Mouse (Mus musculus): Measurements from ENCODE around the gene Gm20388.

Gene Gm20388

DNA sequence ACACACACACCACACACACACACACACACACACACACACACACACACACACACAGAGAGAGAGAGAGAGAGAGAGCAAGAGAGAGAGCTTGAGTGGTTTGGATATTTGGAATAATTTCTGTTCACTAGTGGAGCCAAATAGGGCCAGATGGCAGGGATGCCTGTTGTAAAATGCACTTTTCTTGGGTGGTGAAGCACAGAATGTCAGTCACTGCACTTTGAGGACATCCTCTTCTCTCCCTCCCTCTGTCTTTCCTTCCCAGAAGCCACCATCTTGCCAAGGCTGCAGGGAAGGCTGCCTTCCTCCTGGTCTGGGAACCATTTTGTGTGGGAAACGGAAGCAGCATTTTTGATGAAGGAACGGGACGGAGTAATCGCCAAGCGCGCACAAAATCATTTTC lies 1151.9 kb downstream of the Gm20388 start:
- DNase-seq (ENCODE audit: low read depth, low spot score): no peak

GRCm38 (mm10) chr8:121063649-121064048 lies 1153.0 kb downstream of the Gm20388 start:
- no peak for DNase-seq (ENCODE audit: low read depth, low spot score)

DNA sequence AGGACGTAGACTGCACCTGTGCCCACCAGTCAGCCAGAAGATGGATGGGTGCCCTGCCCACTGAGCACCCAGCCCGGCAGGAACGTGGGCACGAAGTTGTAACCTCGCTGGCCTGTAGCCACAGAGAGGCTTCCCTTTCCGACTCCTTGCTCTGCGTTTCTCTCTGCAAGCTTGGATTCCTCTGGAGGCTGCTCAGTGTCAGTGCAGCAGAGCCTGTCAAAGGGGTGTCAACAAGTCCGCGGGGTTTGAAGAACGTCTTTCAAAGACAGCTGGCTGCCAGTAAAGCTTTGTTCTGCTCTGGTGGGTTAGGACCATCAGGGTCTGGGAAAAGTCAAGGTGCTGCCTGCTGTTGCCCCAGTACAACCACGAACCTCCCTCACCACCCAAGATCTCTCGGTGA lies 1160.8 kb downstream of the Gm20388 start:
- no peak for DNase-seq (ENCODE audit: low read depth, low spot score)

DNA sequence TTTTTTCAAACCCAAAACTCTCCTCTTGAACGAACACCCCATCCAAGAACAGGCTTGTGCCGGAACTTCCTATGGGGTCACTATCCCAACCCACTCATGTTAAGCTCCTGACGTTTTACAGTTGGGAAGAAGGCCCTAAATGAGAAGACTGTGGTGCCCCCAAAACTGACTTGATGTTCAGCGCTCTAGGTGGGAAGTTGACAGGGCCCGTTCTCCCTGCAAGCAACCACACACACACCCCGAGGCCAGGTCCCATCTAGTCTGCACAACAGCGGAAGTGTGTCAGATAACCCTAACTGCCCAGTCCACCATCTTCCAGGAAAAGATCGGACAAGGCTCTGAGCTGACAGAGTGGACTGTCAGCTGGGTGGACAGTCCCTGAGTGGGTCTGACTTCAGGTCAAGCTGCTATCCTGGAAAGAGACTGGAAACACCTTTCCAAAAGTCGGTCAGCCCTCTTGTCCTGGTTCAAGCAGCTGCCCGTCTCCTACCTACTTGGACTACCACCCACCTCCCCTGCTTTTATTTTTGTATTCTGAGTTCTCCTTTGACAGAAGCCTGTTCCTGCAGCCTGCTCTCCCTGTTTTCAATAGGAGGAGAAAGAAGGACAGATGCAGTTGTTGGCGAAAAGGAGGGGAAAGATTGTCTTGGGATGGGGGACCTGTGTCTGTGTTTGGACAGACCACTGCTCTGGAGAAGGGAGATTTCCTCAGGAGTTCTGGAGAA lies 1161.9 kb downstream of the Gm20388 start:
- no peak for DNase-seq (ENCODE audit: low read depth, low spot score)

DNA sequence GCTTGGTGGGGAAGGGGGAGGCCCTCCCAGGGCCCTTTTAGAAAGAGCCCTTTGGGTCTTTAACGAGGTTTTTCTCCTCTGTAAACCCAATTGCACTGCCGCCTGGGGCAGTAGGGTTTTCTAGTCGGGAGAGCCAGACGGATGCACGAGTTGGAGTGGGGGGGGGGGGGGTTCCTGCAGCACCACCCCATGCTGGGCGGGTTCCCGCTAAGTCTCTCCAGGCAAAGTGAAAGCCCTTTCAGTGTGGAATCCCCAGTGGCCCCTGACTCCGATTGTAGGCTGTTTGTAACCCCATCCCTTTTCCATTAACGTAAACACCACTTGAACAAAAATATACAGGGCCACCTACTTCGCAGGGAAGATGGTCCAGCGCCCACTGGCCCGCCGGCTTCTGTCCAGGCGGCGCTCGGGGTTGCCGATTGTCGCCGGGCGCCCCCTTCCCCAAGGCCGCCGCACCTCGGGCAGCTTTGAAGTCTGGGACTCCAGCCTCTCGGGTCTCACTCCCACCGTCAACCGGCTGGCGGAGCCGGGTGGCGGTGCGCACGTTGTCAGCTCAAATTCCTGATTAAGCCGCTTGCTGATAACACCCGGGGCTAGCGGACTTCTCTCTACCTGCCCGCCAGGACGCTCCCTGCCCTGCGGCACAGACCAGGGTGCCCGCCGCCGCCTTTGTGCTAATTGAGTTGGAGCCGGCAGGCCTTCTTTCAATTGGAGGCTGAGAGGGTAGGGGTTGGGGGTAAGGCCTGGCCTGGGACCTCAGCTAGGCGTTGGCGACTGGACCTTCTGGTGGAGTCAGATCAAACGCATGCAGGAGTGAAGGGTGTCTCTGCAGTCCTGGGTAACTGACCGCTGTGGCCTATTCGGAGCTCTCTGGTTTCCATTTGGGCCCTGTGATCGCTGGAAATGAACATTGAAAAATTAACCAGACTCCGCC lies 1162.8 kb downstream of the Gm20388 start:
- no peak for DNase-seq (ENCODE audit: low read depth, low spot score)

DNA sequence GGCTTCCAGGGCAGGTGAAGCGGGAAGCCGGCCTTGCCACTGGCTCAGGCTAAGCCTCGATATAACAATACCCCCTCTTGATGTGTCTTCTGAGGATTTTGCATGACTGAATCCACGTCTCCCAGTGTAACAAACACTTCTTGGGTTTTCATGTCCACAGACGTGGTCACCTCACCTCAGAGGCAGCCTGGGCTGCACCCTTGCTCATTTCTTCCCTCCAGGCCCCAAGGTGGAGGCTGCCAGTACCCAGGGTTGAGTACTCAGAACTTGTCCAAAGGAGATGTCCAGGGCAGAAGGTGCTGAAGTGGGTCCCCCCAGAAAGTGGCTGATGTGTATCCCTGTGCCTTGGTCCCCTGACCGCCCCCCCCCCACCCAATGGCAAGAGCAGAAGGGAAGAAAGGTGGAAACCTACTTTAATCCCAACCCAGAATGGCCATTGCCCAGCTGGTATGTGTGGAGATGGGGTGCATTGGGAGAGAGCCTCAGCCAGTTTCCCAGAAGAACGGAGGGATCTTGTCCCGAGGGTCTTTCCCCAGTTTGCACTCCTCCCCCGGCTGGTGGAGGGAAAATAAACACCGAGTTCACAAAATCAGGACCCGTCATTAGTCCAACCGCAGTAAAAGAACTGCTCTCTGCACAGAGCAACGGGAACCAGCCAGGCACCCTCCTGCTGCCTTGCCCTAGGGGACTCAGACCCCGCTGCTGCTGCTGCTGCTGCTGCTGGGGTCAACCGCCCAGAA lies 1163.6 kb downstream of the Gm20388 start:
- DNase-seq (ENCODE audit: low read depth, low spot score): no peak

DNA sequence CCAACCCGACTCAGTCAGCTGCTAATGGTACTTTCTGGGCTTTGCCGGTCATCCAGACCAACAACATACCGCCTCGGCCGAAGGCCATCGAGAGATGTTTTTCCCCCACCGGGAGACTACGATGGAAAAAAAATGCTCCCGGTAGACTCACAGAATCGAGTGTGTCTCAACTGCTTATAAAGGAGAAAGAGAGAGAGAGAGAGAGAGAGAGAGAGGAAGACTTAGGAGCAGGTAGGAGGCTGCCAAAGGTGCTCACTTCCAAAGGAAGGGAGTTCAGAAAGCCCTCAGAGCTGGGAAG lies 1164.2 kb downstream of the Gm20388 start:
- no peak for DNase-seq (ENCODE audit: low read depth, low spot score)

- DNase-seq (ENCODE audit: low read depth, low spot score): no peak
Measured at GRCm38 (mm10) chr8:121075936-121076335, 1165.3 kb downstream of the Gm20388 start.

DNA sequence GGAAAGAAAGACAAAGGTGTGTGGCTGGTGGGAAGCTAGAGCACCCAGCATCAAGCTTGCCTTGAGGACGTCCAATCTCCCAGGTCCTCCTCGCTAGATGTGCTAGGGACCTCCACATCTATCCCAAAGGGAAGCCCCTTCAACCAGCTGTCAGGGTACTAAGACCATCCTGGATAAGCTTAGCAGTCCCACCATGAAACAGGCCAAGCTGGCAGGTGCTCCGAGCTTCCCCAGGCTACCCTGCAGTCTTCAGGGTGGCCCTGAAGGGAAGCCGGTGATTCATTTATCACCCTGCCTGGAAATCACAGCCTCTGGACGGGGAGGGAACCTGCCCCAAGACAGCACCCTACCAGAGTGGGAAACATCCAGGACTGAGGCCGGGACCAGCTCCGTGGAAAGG lies 1165.9 kb downstream of the Gm20388 start:
- DNase-seq (ENCODE audit: low read depth, low spot score): no peak

- no peak for DNase-seq (ENCODE audit: low read depth, low spot score)
Measured at GRCm38 (mm10) chr8:121078721-121079120, 1168.1 kb downstream of the Gm20388 start.

DNA sequence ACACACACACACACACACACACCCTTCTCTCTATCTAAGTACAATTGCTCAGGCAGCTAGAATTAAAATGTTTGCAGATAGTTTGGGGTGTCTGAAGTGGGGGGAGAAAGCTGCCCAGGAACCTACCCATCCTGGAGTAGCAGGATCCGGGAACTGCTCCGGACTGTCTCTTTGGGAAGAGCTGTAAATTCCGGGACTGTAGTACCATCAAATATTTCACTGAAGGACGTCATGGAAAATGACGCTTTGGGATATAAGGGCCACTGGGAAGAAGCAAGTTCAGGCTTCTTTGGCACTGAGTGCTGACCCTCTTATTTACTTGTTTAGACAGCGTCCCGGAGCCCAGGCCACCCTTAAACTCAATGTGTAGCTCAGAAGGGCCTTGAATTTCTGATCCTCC lies 1168.6 kb downstream of the Gm20388 start:
- DNase-seq (ENCODE audit: low read depth, low spot score): no peak

DNA sequence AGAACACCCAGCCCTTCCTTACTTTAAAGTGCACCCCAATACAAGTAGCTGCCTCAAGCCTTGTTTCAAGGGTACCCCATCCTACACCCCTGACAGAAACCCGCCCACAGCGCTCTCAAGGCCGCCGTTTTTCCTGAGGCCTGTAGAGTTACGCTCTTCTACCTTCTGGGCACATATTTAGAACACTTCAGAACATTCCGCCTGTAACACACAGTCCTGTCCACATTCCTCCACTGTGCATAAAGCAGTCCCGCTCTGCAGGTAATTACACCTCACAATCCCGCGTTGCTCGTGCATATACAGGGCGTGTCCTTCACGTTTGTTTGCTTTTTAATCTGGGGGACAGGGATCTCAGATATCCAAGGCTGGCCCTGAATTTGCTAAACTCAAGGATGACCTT lies 1169.3 kb downstream of the Gm20388 start:
- DNase-seq (ENCODE audit: low read depth, low spot score): no peak

DNA sequence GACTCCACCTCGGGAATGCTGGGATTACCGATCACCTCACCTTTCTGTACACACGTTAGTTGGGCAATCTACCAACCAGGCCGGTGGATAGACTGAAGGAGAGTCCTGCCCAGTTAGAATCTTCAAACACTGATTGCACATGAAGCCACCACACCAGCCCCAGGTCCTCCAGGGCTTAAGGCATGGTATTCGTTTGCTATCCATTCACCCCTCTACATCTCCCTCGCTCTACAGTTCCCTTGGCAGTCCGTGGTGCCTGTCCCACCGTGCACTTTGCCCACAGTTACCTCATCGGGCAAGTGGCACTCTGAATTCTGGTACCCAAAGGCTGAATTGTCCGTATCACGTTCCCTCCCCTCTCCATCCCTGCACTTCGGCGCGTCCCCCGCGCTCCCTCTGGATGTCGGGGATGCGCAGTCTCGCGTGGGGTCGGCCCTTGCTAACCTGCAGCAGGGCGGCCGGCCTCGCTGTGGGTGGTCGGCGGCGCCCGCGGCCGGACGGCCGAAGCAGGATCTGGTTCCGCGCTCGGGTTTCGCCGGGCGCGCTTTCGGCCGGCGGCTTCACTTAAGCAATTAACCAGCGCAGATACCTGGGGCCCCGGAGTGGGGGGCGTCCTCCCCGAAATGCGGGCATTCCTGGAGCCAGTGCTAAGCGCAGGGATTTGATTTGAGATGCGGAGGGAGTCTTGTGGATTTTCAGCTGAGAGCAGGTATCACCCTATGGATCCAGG lies 1169.9 kb downstream of the Gm20388 start:
- no peak for DNase-seq (ENCODE audit: low read depth, low spot score)

DNA sequence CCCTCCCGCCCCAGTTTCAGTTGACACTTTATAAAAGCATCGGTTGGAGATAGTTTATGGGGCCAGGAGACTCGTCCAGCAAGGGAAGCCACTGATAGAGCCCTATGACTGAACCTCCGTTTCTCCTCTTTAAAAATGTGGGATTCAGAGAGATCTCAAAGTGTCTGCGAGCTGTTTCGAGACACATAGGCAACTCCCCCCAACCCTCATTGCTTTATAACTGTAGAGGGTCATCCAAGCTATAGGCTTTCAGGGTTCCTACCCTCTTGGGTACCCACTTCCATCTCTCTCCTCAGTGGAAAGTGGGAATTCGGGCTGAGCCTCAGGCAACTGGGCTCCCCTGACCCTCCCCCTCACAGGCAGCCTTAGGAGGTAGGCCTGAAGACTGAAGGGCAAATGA lies 1170.8 kb downstream of the Gm20388 start:
- DNase-seq (ENCODE audit: low read depth, low spot score): no peak

GRCm38 (mm10) chr8:121082218-121083092 lies 1171.8 kb downstream of the Gm20388 start:
- DNase-seq (ENCODE audit: low read depth, low spot score): no peak

DNA sequence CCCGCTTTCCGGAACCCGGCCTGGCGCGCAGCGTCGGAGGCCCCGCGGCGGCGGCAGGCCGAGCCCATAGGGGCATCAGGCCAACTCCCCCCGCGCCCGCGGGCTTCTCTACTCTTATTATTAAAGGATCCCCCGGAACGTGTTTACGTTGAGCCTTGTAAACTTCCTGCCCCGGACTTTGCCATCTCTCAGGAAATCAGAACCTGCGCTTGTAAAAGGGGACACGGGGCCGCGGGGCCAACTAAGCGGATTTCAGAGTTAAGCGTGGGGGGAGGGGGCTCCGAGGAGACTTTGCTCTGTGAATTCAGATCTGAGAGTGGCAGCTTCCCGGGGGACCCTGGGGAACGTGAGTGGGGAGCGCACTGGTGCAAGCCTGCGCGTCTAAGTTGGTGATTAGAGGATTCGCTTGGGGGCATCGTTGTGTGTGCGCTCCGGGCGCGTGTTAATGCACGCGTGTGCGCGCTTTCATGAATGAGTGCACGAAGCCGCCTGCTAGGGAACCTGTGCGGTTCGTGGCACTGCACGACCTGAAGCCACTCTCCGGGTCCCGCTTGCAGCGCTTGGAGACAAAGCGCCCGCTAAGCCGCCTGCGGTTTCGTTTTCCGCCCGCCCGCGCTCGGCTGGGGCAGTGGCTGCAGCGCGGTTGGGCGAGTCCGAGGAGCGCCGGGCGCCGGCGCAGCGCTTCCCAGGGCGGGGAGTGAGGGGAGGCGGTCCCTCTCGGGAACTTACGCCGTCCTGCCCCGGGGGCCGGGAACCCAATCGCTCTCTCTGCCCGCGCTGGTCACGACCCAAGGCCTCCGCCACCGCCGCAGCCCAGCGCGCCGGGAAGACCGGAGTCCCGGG lies 1172.7 kb downstream of the Gm20388 start:
- no peak for DNase-seq (ENCODE audit: low read depth, low spot score)

- DNase-seq (ENCODE audit: low read depth, low spot score): no peak
Measured at GRCm38 (mm10) chr8:121083936-121084209, 1173.2 kb downstream of the Gm20388 start.

- no peak for DNase-seq (ENCODE audit: low read depth, low spot score)
Measured at GRCm38 (mm10) chr8:121084210-121084951, 1173.7 kb downstream of the Gm20388 start, which contains the start of gene Foxf1. Gene Foxf1, plus strand, starts transcription at chr8:121084386.

DNA sequence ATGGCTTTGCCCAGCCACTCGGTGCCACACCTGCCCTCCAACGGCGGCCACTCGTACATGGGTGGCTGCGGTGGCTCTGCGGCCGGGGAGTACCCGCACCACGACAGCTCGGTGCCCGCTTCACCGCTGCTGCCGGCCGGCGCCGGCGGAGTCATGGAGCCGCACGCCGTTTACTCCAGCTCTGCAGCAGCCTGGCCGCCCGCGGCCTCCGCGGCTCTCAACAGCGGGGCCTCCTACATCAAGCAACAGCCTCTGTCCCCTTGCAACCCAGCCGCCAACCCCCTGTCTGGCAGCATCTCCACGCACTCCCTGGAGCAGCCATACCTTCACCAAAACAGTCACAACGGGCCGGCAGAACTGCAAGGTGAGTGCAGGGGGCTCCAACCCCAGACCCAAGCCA lies 1174.4 kb downstream of the Gm20388 start:
- DNase-seq (ENCODE audit: low read depth, low spot score): no peak

Measured in c-Kit-negative CD71-positive TER-119-positive erythroid progenitor cells, embryonic 14.5 days (primary cell).